Mouse (Mus musculus) bone marrow, adult 2 months (tissue): ENCODE data around the gene Immp2l. TPM values are rescaled to one million over a fixed set of nuclear protein-coding genes. Genes with fewer than 3 reads are reported as not detected.

Experiments used
- H3K27ac ChIP-seq: fragments of 200-500 bp; 2 replicates; pipeline ENCODE4 v1.5.1; 2012; ENCODE audit warnings: low read depth, mild to moderate bottlenecking, control low read depth, inconsistent platforms, low read length; ENCODE audit not compliant: control insufficient read depth, poor library complexity, insufficient read depth
- H3K4me1 ChIP-seq: fragments of 200-500 bp; 2 replicates; pipeline ENCODE4 v1.6.1; 2011; ENCODE audit warnings: low read length; ENCODE audit not compliant: control insufficient read depth, insufficient read depth
- H3K4me3 ChIP-seq: fragments of 200-500 bp; replicated peaks from 2 replicates; pipeline ENCODE3; 2011; ENCODE audit warnings: mild to moderate bottlenecking, low read depth, low read length, control low read depth; ENCODE audit not compliant: control insufficient read depth
- CTCF ChIP-seq: fragments of 200-500 bp; IDR thresholded peaks from 2 replicates; pipeline ENCODE4 v1.5.1; 2011; ENCODE audit warnings: low read length, control low read depth; ENCODE audit not compliant: control insufficient read depth, insufficient read depth
- POLR2A ChIP-seq: fragments of 200-500 bp; IDR thresholded peaks from 2 replicates; pipeline ENCODE4 v1.6.1; 2011; ENCODE audit warnings: low read depth, mild to moderate bottlenecking, control low read depth, low read length, borderline replicate concordance; ENCODE audit not compliant: control insufficient read depth
- WGBS: fragments of 180-500 bp; shearing (Covaris S2); methylation state at CpG from one replicate; pipeline ENCODE4 v1.1.7; 2018; 5-methylcytosine and 5-hydroxymethylcytosine counted together
- polyA plus RNA-seq: library from polyadenylated mRNA; stranded (reverse); fragments of >200 nt; gene quantifications from 2 replicates; pipeline ENCODE4 v1.2.4, GENCODE M21; 2011; ENCODE audit warnings: low replicate concordance; ENCODE audit not compliant: missing spikeins, insufficient read depth, insufficient read length

Immp2l gene
- polyA plus RNA-seq, 1 experiment: not detected

- 65% methylated on average over 3 of the region's 3 CpGs for WGBS
These were observed 39.4 kb downstream of the Immp2l start for GRCm38 (mm10) chr12:41063281-41063680.

GRCm38 (mm10) chr12:41081843-41082242, 58.0 kb downstream of the Immp2l start:
- Histone ChIP-seq H3K27ac (no peak overlapping the region), H3K4me1 (no peaks in the 10 kb centered on the region), H3K4me3 (no peak overlapping the region)
- WGBS: 85% methylated on average over 1 of the region's 1 CpGs
- no peak for TF ChIP-seq CTCF
- no peak for TF ChIP-seq POLR2A

More at GRCm38 (mm10) chr12:41063281-41063680, 39.4 kb downstream of the Immp2l start:
- H3K4me3 ChIP-seq: no peak overlapping the region
- no peak overlapping the region for H3K27ac ChIP-seq
- no peak for TF ChIP-seq CTCF
- no peak for TF ChIP-seq POLR2A
- H3K4me1 ChIP-seq: no peaks in the 10 kb centered on the region

GRCm38 (mm10) chr12:41084370-41085089, 60.6 kb downstream of the Immp2l start:
- WGBS: 66% methylated on average over 2 of the region's 2 CpGs
- no peaks in the 10 kb centered on the region for H3K4me1 ChIP-seq
- no peak for TF ChIP-seq POLR2A
- TF ChIP-seq CTCF: no peak
- no peak overlapping the region for H3K4me3 ChIP-seq
- no peak overlapping the region for H3K27ac ChIP-seq

- TF ChIP-seq POLR2A (no peak), CTCF (no peak)
- Histone ChIP-seq H3K4me3 (no peak overlapping the region), H3K4me1 (no peaks in the 10 kb centered on the region), H3K27ac (no peak overlapping the region)
- 86% methylated on average over 5 of the region's 5 CpGs for WGBS
These were observed 66.1 kb downstream of the Immp2l start for GRCm38 (mm10) chr12:41089931-41090366.

- H3K4me3 ChIP-seq: no peak overlapping the region
- H3K4me1 ChIP-seq: no peaks in the 10 kb centered on the region
- 77% methylated on average over 2 of the region's 2 CpGs for WGBS
- H3K27ac ChIP-seq: no peak overlapping the region
- TF ChIP-seq POLR2A (no peak), CTCF (no peak)
These were observed 66.9 kb downstream of the Immp2l start for GRCm38 (mm10) chr12:41090771-41091170.

GRCm38 (mm10) chr12:41091316-41091715, 67.4 kb downstream of the Immp2l start:
- H3K4me3 ChIP-seq: no peak overlapping the region
- 65% methylated on average over 2 of the region's 2 CpGs for WGBS
- TF ChIP-seq POLR2A (no peak), CTCF (no peak)
- no peak overlapping the region for H3K27ac ChIP-seq
- H3K4me1 ChIP-seq: no peaks in the 10 kb centered on the region

- Histone ChIP-seq H3K4me1 (no peaks in the 10 kb centered on the region), H3K27ac (no peak overlapping the region), H3K4me3 (no peak overlapping the region)
- WGBS: 31% methylated on average over 4 of the region's 4 CpGs
- TF ChIP-seq CTCF (no peak), POLR2A (no peak)
These were observed 72.2 kb downstream of the Immp2l start for GRCm38 (mm10) chr12:41096045-41096444.

- peak; percentile 74 for TF ChIP-seq CTCF
- no peak for TF ChIP-seq POLR2A
- H3K4me3 ChIP-seq: no peak overlapping the region
- no peak overlapping the region for H3K27ac ChIP-seq
- no peaks in the 10 kb centered on the region for H3K4me1 ChIP-seq
- 32% methylated on average over 5 of the region's 5 CpGs for WGBS
These were observed 73.5 kb downstream of the Immp2l start for GRCm38 (mm10) chr12:41097406-41097805.
